Mouse (Mus musculus): ENCODE results near the gene Clec3a.

DNA sequence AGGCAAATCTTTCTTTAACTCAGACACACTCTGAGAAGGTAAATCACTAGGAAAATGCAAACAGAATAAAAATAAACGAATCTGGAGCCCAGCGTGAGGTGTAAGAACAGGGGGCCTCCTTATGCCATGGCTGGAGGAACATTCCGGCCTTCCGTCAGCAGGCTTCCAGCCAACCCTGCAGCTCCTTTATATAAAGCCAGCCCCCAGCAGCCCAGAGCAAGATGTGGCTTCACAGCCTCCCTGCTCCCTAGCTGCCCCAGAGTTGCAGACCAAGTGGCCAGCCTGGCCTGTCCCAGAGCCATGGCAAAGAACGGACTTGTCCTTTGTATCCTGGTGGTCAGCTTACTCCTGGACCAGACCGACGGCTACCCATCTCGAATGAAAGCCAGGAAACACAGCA, at the start of gene Clec3a:
- TF ChIP-seq GATA1 (IDR thresholded peaks at IDR 0.05; ENCODE audit: borderline replicate concordance, low read length) (no peak), CTCF (IDR thresholded peaks at IDR 0.05; ENCODE audit: low read depth, low read length) (no peak)

Measured in G1E (cell line).